Mouse (Mus musculus) forebrain, embryonic 11.5 days (tissue): Measurements from ENCODE around the gene Tex9. TPM values are rescaled to one million over a fixed set of nuclear protein-coding genes. Genes with fewer than 3 reads are reported as not detected.
"Not testable (repeated sequence)": the region's sequence is repeated elsewhere in the genome, so short reads cannot be mapped to it uniquely, and the experiment has no call there.

Source experiments
- ATAC-seq: fragments of 200-750 bp; cut with Nextera tagmentation; replicated peaks from 2 replicates; pipeline ENCODE4 v1.8.0; 2017; ENCODE audit warnings: moderate TSS enrichment; ENCODE audit not compliant: low FRiP score
- DNase-seq: peaks from one replicate; pipeline ENCODE4 v3.0.0-alpha.2; 2017; ENCODE audit warnings: low spot score
- H3K27ac ChIP-seq: fragments of 300-500 bp; sonication (generic); 2 replicates; pipeline ENCODE4 v1.5.1; 2014; ENCODE audit warnings: low read depth, low read length
- H3K27me3 ChIP-seq: fragments of 300-500 bp; sonication (generic); 2 replicates; pipeline ENCODE4 v1.6.1; 2014; ENCODE audit warnings: mild to moderate bottlenecking, low read length, mixed read lengths; ENCODE audit not compliant: control insufficient read depth, insufficient read depth
- H3K36me3 ChIP-seq: fragments of 300-500 bp; sonication (generic); 2 replicates; pipeline ENCODE4 v1.6.1; 2014; ENCODE audit warnings: mild to moderate bottlenecking, low read length, moderate library complexity, mixed read lengths; ENCODE audit not compliant: control insufficient read depth, insufficient read depth
- H3K4me1 ChIP-seq: fragments of 300-500 bp; sonication (generic); replicated peaks from 2 replicates; pipeline ENCODE4 v1.6.1; 2014; ENCODE audit warnings: low read length, mixed read lengths; ENCODE audit not compliant: control insufficient read depth, insufficient read depth
- H3K4me2 ChIP-seq: fragments of 300-500 bp; sonication (generic); 2 replicates; pipeline ENCODE4 v1.6.1; 2014; ENCODE audit warnings: low read depth, mild to moderate bottlenecking, low read length, moderate library complexity, mixed read lengths; ENCODE audit not compliant: severe bottlenecking
- H3K4me3 ChIP-seq: fragments of 300-500 bp; sonication (generic); 2 replicates; pipeline ENCODE4 v1.5.1; 2014; ENCODE audit warnings: low read depth, low read length
- H3K9ac ChIP-seq: fragments of 300-500 bp; sonication (generic); 2 replicates; pipeline ENCODE4 v1.6.1; 2014; ENCODE audit warnings: low read length
- H3K9me3 ChIP-seq: fragments of 300-500 bp; sonication (generic); 2 replicates; pipeline ENCODE4 v1.6.1; 2016; ENCODE audit warnings: low read length, mixed read lengths; ENCODE audit not compliant: control insufficient read depth
- WGBS: fragments of 180-500 bp; shearing (Covaris S2); extraction: QIAGEN DNeasy Blood & Tissue Kit; methylation state at CpG from one replicate; pipeline ENCODE4 v1.1.7; 2014; 5-methylcytosine and 5-hydroxymethylcytosine counted together
- polyA plus RNA-seq: library from polyadenylated mRNA; unstranded; fragments of >200 nt; fragmentation: Nextera tagmentation; extraction: Ambion mirVana; gene quantifications from 2 replicates; pipeline ENCODE4 v1.2.1, GENCODE M21; 2014

The Tex9 gene
- polyA plus RNA-seq, 1 experiment from 2014 or later, result 75.1 TPM

DNA sequence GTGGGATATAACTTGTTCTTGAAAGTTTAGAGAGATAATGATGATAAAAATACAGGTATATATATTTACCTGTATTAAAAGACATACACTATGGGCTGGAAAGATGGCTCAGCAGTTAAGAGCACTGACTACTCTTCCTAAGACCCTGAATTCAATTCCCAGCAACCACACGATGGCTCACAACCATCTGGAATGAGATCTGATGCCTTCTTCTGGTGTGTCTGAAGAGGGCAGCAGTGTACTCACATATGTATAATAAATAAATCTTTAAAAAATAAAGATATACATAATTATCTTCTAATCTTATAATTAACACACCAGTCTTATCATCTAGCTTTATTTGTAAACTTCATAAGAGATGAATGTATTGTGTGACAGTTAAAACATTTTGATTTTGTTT lies 35.6 kb downstream of the Tex9 start:
- Histone ChIP-seq H3K4me3 (no peak overlapping the region), H3K27ac (no peak overlapping the region), H3K27me3 (no peaks in the 10 kb centered on the region), H3K9ac (no peak overlapping the region), H3K9me3 (no peaks in the 10 kb centered on the region), H3K36me3 (peaks cover 5% of the 10 kb centered on the region; the same call in 1 of the 2 replicates), H3K4me1 (no peaks in the 10 kb centered on the region), H3K4me2 (no peak overlapping the region)
- DNase-seq, result no peak
- WGBS, result 36% methylated on average over 1 of the region's 1 CpGs
- ATAC-seq, result no peak

DNA sequence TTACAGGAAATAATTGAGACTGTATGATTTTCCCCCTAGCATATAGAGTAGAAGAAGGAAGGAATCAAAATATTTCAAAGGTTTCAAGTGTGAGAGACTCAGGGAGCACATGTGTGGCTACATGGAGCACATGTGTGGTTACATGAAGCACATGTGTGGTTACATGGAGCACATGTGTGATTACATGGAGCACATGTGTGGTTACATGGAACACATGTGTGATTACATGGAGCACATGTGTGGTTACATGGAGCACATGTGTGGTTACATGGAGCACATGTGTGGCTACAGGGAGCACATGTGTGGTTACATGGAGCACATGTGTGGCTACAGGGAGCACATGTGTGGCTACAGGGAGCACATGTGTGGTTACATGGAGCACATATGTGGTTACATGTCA lies 37.7 kb downstream of the Tex9 start:
- H3K36me3 ChIP-seq, H3K4me1 ChIP-seq, H3K27me3 ChIP-seq, H3K4me3 ChIP-seq, H3K27ac ChIP-seq, H3K9ac ChIP-seq, H3K9me3 ChIP-seq, ATAC-seq, H3K4me2 ChIP-seq, DNase-seq: not testable (repeated sequence)

DNA sequence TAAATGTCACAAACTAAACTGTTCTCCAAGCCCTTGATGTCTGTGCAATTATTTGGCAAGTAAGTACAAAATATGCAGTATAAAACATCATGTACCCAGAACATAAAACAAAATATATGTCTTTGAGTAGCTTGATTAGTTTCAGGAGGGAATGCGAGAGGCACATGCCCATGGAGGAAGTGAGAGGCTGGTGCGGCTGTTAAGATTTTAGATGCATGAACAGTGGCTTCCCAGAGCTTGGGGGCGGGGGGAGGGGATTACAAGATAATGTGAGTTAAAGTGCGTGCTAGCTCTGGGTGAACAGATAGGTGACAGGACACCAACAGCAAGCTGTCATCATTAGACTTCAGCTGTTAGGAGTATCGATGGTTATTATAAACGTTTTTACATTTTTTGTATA lies 40.9 kb downstream of the Tex9 start:
- WGBS, result 88% methylated on average over 6 of the region's 6 CpGs
- Histone ChIP-seq H3K4me1 (no peaks in the 10 kb centered on the region), H3K36me3 (peaks cover 5% of the 10 kb centered on the region; the same call in 1 of the 2 replicates), H3K27me3 (no peaks in the 10 kb centered on the region), H3K27ac (no peak overlapping the region), H3K4me2 (no peak overlapping the region), H3K9ac (no peak overlapping the region), H3K4me3 (no peak overlapping the region), H3K9me3 (no peaks in the 10 kb centered on the region)
- ATAC-seq, result no peak
- no peak for DNase-seq

DNA sequence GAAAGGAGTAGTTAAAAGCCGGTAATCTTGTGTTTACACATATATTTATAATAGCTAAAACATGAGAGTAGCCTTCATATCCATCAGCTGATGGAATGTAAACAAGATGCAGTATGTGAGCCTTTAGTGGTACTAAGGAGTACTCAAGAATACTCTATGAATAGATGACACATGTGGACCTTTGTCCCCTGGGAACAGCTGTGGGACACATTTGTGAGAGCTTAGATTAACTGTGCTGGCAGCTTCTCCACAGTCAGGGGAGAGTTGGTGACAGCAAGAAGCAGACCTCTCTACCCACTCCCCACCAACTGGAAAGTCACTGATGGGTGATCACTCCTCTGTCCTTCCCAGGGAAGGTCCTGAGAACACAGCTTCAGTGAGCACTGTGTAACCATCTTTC lies 41.6 kb downstream of the Tex9 start:
- Histone ChIP-seq H3K4me2 (no peak overlapping the region), H3K36me3 (peaks cover 5% of the 10 kb centered on the region; the same call in 1 of the 2 replicates), H3K27ac (no peak overlapping the region), H3K27me3 (no peaks in the 10 kb centered on the region), H3K4me1 (no peaks in the 10 kb centered on the region), H3K9ac (no peak overlapping the region), H3K4me3 (no peak overlapping the region), H3K9me3 (no peaks in the 10 kb centered on the region)
- WGBS, result 100% methylated on average over 1 of the region's 1 CpGs
- ATAC-seq (no peak), DNase-seq (no peak)

DNA sequence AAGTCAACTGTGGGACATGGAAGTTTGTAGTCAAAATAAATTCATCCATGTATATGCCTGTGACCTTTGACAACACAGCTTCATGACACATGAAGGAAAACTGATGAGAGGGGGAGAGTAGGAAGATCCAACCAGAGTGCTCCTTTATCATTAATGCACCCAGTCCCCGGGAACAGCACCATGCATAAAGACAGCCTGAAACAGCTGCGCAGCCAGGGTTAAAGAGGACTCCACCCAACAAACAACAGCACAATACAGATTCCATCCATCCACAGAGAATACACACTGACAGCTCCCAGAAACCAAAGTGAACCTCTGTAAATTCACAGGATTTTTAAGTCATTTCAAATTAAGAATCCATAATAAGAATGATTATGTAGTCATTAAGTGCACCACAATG lies 42.2 kb downstream of the Tex9 start:
- Histone ChIP-seq H3K4me2 (no peak overlapping the region), H3K36me3 (peaks cover 5% of the 10 kb centered on the region; the same call in 1 of the 2 replicates), H3K27me3 (no peaks in the 10 kb centered on the region), H3K27ac (no peak overlapping the region), H3K9me3 (no peaks in the 10 kb centered on the region), H3K4me3 (no peak overlapping the region), H3K4me1 (no peaks in the 10 kb centered on the region), H3K9ac (no peak overlapping the region)
- WGBS, result 92% methylated on average over 2 of the region's 2 CpGs
- DNase-seq, result no peak
- no peak for ATAC-seq

DNA sequence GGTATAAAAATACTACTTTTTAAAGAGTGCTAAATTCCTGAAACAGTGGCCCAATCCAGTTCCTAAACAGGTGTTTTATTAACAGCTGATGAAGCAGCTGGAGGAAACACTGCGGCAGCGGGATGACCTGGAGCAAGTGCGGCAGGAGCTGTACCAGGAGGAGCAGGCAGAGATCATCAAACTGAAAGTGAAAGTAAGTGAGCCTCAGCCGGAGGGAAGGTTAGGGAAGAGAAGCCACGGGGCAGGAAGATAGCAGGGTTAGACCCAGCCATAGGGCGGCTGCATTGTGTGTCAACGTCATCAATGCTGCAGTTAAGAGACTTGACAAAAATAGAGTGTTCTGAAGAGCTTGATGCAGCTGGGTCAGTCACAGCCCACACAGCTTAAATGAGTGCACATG lies 42.6 kb downstream of the Tex9 start:
- H3K36me3 ChIP-seq, result peaks cover 5% of the 10 kb centered on the region; the same call in 1 of the 2 replicates
- H3K4me3 ChIP-seq, result no peak overlapping the region
- no peak overlapping the region for H3K9ac ChIP-seq
- WGBS, result 93% methylated on average over 7 of the region's 7 CpGs
- no peak overlapping the region for H3K4me2 ChIP-seq
- no peaks in the 10 kb centered on the region for H3K4me1 ChIP-seq
- no peak overlapping the region for H3K27ac ChIP-seq
- ATAC-seq (no peak), DNase-seq (no peak)
- no peaks in the 10 kb centered on the region for H3K9me3 ChIP-seq
- H3K27me3 ChIP-seq, result no peaks in the 10 kb centered on the region

DNA sequence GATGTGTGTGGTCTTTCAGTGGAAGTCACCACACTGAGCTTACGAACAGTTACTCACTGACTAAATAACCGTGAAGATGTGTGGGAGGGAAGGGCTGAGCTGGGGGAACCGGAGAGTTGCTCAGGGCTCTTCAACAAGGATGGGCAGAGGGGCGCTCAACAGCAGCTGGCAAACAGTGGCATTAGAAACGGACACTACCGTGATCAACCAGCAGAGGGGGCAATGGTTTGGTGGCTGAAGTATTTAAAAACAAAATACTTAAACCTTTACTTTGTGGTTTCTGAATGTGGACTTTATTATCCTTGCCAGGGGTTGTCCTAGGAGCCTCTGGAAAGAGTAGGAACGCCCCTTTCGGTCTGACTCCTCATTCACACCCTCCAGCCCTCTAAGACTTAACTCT lies 44.0 kb downstream of the Tex9 start:
- no peak overlapping the region for H3K27ac ChIP-seq
- no peak overlapping the region for H3K9ac ChIP-seq
- no peaks in the 10 kb centered on the region for H3K4me1 ChIP-seq
- no peaks in the 10 kb centered on the region for H3K27me3 ChIP-seq
- 58% methylated on average over 8 of the region's 8 CpGs for WGBS
- H3K4me2 ChIP-seq, result no peak overlapping the region
- H3K36me3 ChIP-seq, result peaks cover 5% of the 10 kb centered on the region; the same call in 1 of the 2 replicates
- DNase-seq, result peak; percentile 73
- no peak for ATAC-seq
- no peak overlapping the region for H3K4me3 ChIP-seq
- H3K9me3 ChIP-seq, result no peaks in the 10 kb centered on the region

DNA sequence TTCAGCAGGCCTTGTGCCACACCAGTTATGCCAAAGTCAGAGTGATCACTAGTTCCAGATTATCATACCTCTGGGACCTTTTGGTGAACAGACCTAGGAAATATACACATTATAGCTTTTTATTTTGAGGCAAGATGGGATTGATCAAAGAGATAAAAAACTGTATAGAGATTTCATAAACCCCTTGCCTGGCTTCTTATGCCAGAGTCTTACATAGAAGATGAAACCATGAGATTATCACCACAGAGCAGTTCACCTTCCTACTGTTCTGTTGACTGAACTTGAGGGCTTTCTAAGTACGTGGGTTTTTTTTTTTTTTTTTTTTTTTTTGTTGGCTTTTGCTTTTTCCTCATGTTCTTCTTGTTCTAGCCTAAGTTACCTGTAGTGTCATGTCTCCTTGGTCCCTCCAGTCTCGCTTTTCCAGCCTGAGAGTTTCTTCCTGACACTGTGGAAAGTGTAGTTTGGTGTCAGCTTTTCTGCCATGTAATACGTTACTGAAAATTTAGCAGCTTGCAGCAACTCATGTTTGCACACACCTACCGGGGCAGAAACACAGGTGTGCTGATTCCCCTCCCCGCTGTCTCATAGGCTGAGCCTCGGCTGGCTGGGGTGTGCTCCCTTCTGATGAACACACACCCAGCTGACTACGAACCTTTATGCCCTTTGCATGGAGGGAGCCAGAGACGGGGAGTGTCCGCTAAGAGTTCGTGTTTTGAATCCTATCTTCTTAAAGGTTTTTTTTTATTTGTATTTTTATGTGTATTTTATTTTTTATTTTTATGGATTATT lies 49.9 kb downstream of the Tex9 start:
- H3K4me2 ChIP-seq, result no peak overlapping the region
- no peak overlapping the region for H3K4me3 ChIP-seq
- H3K4me1 ChIP-seq, result peaks cover 4% of the 10 kb centered on the region; the same call in 1 of the 2 replicates
- no peak for ATAC-seq
- H3K9me3 ChIP-seq, result no peaks in the 10 kb centered on the region
- H3K9ac ChIP-seq, result no peak overlapping the region
- 92% methylated on average over 10 of the region's 10 CpGs for WGBS
- H3K27ac ChIP-seq, result no peak overlapping the region
- H3K27me3 ChIP-seq, result no peaks in the 10 kb centered on the region
- no peak for DNase-seq
- H3K36me3 ChIP-seq, result peaks cover 3% of the 10 kb centered on the region; the same call in 1 of the 2 replicates
